Mouse (Mus musculus): ENCODE results near the gene G6pc.
"Not testable (repeated sequence)": the region's sequence is repeated elsewhere in the genome, so short reads cannot be mapped to it uniquely, and the experiment has no call there.

- TF ChIP-seq CTCF (conservative IDR thresholded peaks at IDR 0.05; ENCODE audit: low read length); POU5F1 (IDR thresholded peaks at IDR 0.05; ENCODE audit: borderline replicate concordance, low read length): not testable (repeated sequence)
Observed at GRCm38 (mm10) chr11:101330961-101331360, 36.4 kb upstream of the G6pc start.
